Mouse (Mus musculus) myocyte (in vitro differentiated cells): ENCODE data around the gene Kalrn. TPM values are rescaled to one million over a fixed set of nuclear protein-coding genes. Genes with fewer than 3 reads are reported as not detected.

Source experiments
- H3K27me3 ChIP-seq: one replicate; pipeline ENCODE4 v1.6.1; 2011; ENCODE audit not compliant: control insufficient read depth, insufficient read depth, insufficient read length
- H3K36me3 ChIP-seq: one replicate; pipeline ENCODE4 v1.6.1; 2011; ENCODE audit not compliant: control insufficient read depth, insufficient read depth
- H3K4me2 ChIP-seq: one replicate; pipeline ENCODE4 v1.6.1; 2011; ENCODE audit warnings: low read depth, control low read depth
- H3K4me3 ChIP-seq: one replicate; pipeline ENCODE4 v1.5.1; 2011; ENCODE audit warnings: mild to moderate bottlenecking, control low read depth, moderate library complexity
- H3K79me2 ChIP-seq: one replicate; pipeline ENCODE4 v1.6.1; 2011; ENCODE audit not compliant: control insufficient read depth, insufficient read depth
- H3ac ChIP-seq: one replicate; pipeline ENCODE4 v1.6.1; 2011; ENCODE audit not compliant: control insufficient read depth, insufficient read length
- CEBPB ChIP-seq: IDR thresholded peaks from 2 replicates; pipeline ENCODE4 v1.6.1; 2011; ENCODE audit warnings: mild to moderate bottlenecking, moderate library complexity; ENCODE audit not compliant: poor library complexity, insufficient read depth, severe bottlenecking
- E2F4 ChIP-seq: IDR thresholded peaks from one replicate; pipeline ENCODE4 v1.6.1; 2011; ENCODE audit warnings: mild to moderate bottlenecking, control low read depth, moderate library complexity; ENCODE audit not compliant: insufficient read depth
- MAX ChIP-seq: IDR thresholded peaks from one replicate; pipeline ENCODE4 v1.6.1; 2011; ENCODE audit warnings: low read depth, mild to moderate bottlenecking, control low read depth
- MYOD1 ChIP-seq, 3 experiments: IDR thresholded peaks; one replicate each; pipeline ENCODE4 v1.6.1; 2011; ENCODE audit warnings: control low read depth in 2 of 3, low read depth in 2 of 3, mild to moderate bottlenecking in 2 of 3, moderate library complexity in 1 of 3; ENCODE audit not compliant: insufficient read length in 2 of 3, control insufficient read depth in 1 of 3
- MYOG ChIP-seq, 3 experiments: IDR thresholded peaks; one replicate each; pipeline ENCODE4 v1.6.1; 2011; ENCODE audit warnings: control low read depth in 2 of 3, low read depth in 2 of 3, mild to moderate bottlenecking in 2 of 3; ENCODE audit not compliant: insufficient read length in 2 of 3, control insufficient read depth in 1 of 3, insufficient read depth in 1 of 3
- POLR2A ChIP-seq: IDR thresholded peaks from one replicate; pipeline ENCODE4 v1.6.1; 2011; ENCODE audit warnings: low read depth, mild to moderate bottlenecking, control low read depth, moderate library complexity; ENCODE audit not compliant: insufficient read length
- POLR2AphosphoS2 ChIP-seq: IDR thresholded peaks from one replicate; pipeline ENCODE4 v1.6.1; 2011; ENCODE audit warnings: low read depth, control low read depth; ENCODE audit not compliant: insufficient read length
- REST ChIP-seq: IDR thresholded peaks from one replicate; pipeline ENCODE4 v1.6.1; 2011; ENCODE audit warnings: mild to moderate bottlenecking, control low read depth, moderate library complexity; ENCODE audit not compliant: insufficient read depth, insufficient read length
- SRF ChIP-seq: IDR thresholded peaks from one replicate; pipeline ENCODE4 v1.6.1; 2011; ENCODE audit warnings: low read depth; ENCODE audit not compliant: control insufficient read depth, insufficient read length
- TCF12 ChIP-seq: IDR thresholded peaks from one replicate; pipeline ENCODE4 v1.6.1; 2011; ENCODE audit warnings: mild to moderate bottlenecking, control low read depth; ENCODE audit not compliant: poor library complexity, insufficient read depth, severe bottlenecking
- TCF3 ChIP-seq: IDR thresholded peaks from one replicate; pipeline ENCODE4 v1.6.1; 2011; ENCODE audit warnings: low read depth, control low read depth; ENCODE audit not compliant: insufficient read length
- USF1 ChIP-seq: IDR thresholded peaks from one replicate; pipeline ENCODE4 v1.6.1; 2011; ENCODE audit warnings: low read depth, mild to moderate bottlenecking, control low read depth, moderate library complexity
- polyA plus RNA-seq: library from polyadenylated mRNA; unstranded; fragments of >200 nt; fragmentation: generic; extraction: Trizol; gene quantifications from one replicate; pipeline ENCODE4 v1.2.1, GENCODE M21; 2012; ENCODE audit warnings: missing spikeins

Gene Kalrn
- polyA plus RNA-seq, 1 experiment = 5.5 TPM

DNA sequence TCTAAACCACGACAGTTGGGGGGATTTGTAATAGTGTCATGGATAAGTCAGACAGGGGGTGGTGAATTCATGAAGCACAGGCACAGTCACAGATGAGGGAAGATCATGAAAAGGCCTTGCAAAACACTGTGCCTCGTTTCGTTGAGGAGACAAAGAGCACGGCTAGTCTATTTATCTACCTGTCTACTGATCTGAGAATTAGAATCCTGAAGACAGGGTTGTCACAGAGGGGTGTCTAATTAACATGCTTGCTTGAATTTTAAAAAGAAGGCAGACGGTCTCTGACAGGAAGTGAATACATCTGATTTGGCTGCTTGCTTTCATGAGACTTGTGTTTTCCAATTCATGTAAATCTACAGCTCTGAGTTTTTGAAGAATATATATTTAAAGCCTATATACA, 52.3 kb downstream of the Kalrn start:
- Histone ChIP-seq H3K36me3 (no peaks in the 10 kb centered on the region), H3K4me3 (no peak overlapping the region), H3K4me2 (no peak overlapping the region)

DNA sequence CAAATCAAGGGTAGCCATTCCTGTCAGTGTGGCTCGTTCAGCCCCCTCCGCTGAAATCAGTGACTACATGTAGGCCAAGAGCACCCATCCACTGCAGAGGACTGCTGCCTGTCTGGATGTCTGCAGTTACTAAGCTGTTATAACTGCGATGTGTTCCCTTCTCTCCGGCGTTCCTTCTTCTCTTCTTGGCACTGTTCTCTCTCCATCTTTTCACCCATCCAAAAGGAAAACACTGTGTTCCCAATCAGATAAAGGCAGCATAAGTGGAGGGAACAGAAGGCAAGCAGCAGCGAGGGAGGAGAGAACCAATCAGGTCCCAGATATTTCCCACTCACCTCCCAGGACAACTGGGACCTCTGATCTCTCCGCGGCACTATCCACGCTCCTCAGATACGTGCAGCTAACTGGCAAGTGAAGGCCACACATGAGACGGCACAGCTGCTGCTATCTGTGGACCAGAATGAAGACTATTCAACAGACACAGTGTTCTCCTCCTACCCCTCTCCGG, 56.4 kb downstream of the Kalrn start:
- TF ChIP-seq POLR2AphosphoS2 (no peak), E2F4 (no peak), TCF12 (no peak), SRF (no peak), CEBPB (no peak), POLR2A (no peak), MYOG (IDR thresholded peaks at IDR 0.05; ENCODE audit: control insufficient read depth in 1 of 3, insufficient read depth in 1 of 3, insufficient read length in 2 of 3, low read depth in 2 of 3) (no peak), REST (no peak), MYOD1 (IDR thresholded peaks at IDR 0.05; ENCODE audit: control insufficient read depth in 1 of 3, insufficient read length in 2 of 3, low read depth in 2 of 3) (no peak), USF1 (no peak), TCF3 (no peak), MAX (no peak)
- H3K36me3 ChIP-seq = no peaks in the 10 kb centered on the region
- no peak overlapping the region for H3ac ChIP-seq
- no peaks in the 10 kb centered on the region for H3K27me3 ChIP-seq
- no peaks in the 10 kb centered on the region for H3K79me2 ChIP-seq
- no peak overlapping the region for H3K4me2 ChIP-seq
- H3K4me3 ChIP-seq = no peak overlapping the region

More for the DNA sequence above, 52.3 kb downstream of the Kalrn start:
- no peak overlapping the region for H3ac ChIP-seq
- H3K27me3 ChIP-seq = no peaks in the 10 kb centered on the region
- H3K79me2 ChIP-seq = no peaks in the 10 kb centered on the region
- no peak for TF ChIP-seq CEBPB
- no peak for TF ChIP-seq MYOD1 (IDR thresholded peaks at IDR 0.05; ENCODE audit: control insufficient read depth in 1 of 3, insufficient read length in 2 of 3, low read depth in 2 of 3)
- no peak for TF ChIP-seq POLR2A
- TF ChIP-seq TCF12 = no peak
- TF ChIP-seq MAX = no peak
- TF ChIP-seq MYOG (IDR thresholded peaks at IDR 0.05; ENCODE audit: control insufficient read depth in 1 of 3, insufficient read depth in 1 of 3, insufficient read length in 2 of 3, low read depth in 2 of 3) = no peak
- no peak for TF ChIP-seq USF1

DNA sequence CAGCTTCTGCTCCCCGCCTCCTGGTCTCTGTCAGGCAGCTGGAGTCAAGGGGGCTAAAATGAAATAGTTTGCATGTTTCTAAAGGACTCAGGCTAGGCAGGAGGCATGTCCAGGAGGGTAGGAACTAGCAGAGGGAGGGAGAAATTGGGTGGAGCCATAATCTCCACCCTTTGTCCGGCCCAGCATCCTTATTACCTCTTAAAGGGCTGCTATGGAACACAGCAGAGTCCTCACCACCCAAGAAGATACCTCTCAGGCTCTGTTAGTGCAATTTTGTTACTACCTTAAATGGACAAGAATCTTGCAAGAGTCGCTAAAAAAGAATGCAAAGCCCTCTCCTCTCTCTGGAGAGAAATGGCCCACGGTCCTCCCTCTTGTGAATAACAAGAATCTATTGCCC, 57.8 kb downstream of the Kalrn start:
- Histone ChIP-seq H3K79me2 (no peaks in the 10 kb centered on the region), H3K27me3 (no peaks in the 10 kb centered on the region), H3K4me2 (no peak overlapping the region), H3K36me3 (no peaks in the 10 kb centered on the region), H3K4me3 (no peak overlapping the region), H3ac (no peak overlapping the region)
- no peak for TF ChIP-seq CEBPB
- no peak for TF ChIP-seq E2F4

DNA sequence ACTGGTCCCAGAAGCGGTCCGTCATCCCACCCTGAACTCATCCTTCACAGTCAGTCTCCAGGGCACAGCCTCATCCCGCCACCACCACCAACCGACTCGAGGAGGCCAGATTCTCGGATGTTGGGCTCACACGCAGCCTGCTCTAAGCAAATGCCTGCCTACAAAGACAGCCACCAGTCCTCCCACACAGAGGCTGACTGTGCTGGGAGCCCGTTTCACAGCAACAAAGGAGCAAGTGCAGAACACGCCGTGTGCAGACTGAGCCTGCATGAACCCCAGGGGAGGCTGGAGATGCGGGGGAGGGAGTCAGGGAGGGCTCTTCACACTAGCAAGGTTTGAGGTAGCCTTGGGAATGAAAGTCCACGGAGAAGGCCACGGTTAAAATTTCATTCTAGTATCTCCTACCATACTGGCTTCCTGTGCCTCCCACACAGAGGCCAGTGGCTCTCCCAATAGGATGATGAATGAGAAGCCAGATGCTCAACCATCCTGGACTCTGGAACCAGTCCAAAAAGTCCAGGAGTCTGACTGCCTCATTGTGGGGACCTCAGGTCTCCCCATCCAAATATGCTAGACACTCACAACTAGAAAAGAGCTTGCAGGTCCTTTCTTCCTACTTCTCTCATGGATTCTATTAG, 59.3 kb downstream of the Kalrn start:
- no peaks in the 10 kb centered on the region for H3K79me2 ChIP-seq
- TF ChIP-seq SRF = no peak
- no peak for TF ChIP-seq POLR2A
- TF ChIP-seq TCF12 = no peak
- TF ChIP-seq TCF3 = no peak
- no peak for TF ChIP-seq CEBPB
- TF ChIP-seq MYOD1 (IDR thresholded peaks at IDR 0.05; ENCODE audit: control insufficient read depth in 1 of 3, insufficient read length in 2 of 3, low read depth in 2 of 3) = no peak
- no peak for TF ChIP-seq REST
- no peak overlapping the region for H3K4me3 ChIP-seq
- no peaks in the 10 kb centered on the region for H3K27me3 ChIP-seq
- H3K4me2 ChIP-seq = no peak overlapping the region
- H3K36me3 ChIP-seq = no peaks in the 10 kb centered on the region
- no peak overlapping the region for H3ac ChIP-seq

DNA sequence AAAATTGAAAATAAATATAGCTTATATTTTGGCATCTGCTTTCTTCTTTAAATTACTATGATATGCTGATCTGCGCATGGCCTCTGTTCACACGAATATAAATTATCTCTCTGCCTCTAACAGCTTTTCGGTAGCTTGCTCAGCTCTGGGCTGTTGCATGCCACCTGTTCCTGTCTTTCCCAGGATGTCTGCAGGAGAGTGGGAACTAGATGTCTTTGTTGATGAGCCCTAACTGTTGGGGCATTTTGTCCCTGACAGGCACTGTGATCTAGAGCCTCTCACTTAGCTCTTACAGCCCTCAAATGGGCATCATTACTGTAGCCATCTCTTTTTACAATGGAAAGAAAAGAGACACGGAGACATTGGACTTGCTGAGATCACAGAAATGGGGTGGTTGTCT, 61.0 kb downstream of the Kalrn start:
- Histone ChIP-seq H3K36me3 (no peaks in the 10 kb centered on the region), H3K4me3 (no peak overlapping the region), H3K79me2 (no peaks in the 10 kb centered on the region), H3ac (no peak overlapping the region), H3K27me3 (no peaks in the 10 kb centered on the region), H3K4me2 (no peak overlapping the region)
- no peak for TF ChIP-seq USF1
- TF ChIP-seq MYOD1 (IDR thresholded peaks at IDR 0.05; ENCODE audit: control insufficient read depth in 1 of 3, insufficient read length in 2 of 3, low read depth in 2 of 3) = peak in 2 of 3 experiments; percentile 78 to 81
